Mouse (Mus musculus) heart, postnatal 0 days (tissue): ENCODE data around the gene Atp13a5.

ENCODE experiments used
- CTCF ChIP-seq: IDR thresholded peaks from 2 replicates; pipeline ENCODE4 v1.5.1; 2016; ENCODE audit warnings: antibody characterized with exemption, control low read depth, low read depth
- EP300 ChIP-seq: IDR thresholded peaks from 2 replicates; pipeline ENCODE4 v1.6.1; 2016; ENCODE audit warnings: antibody characterized with exemption, low read depth

GRCm38 (mm10) chr16:29235951-29236350 lies 142.6 kb downstream of the Atp13a5 start:
- no peak for TF ChIP-seq CTCF
- no peak for TF ChIP-seq EP300
